Mouse (Mus musculus): ENCODE measurements around the gene Otos. TPM values are rescaled to one million over a fixed set of nuclear protein-coding genes. Genes with fewer than 3 reads are reported as not detected.

The Otos gene
- polyA plus RNA-seq, 1 experiment from 2014 or later, result 0.35 TPM

DNA sequence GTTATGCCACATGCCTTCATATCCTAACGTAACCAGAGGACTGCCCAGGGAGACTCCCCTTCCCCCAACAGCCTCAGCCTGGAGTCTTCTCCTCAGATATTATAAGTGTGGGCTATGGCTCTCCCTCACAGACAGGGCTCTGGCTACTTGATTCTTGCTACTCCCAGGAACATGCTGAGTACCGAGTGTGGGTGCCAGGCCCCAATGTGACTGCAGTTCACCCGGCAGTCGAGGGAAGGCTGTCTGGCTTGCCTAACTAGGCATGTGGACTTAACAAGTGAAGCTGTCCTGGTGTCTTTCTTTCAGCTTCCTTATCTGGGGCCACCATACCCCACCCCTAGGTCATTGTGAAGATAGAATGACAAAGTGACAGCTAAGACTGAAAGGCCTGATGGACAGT, 5.0 kb downstream of the Otos start:
- 82% methylated on average over 4 of the region's 4 CpGs for WGBS
- peaks cover 32% of the 10 kb centered on the region for H3K4me1 ChIP-seq
- H3K4me3 ChIP-seq, result no peak overlapping the region
- H3K36me3 ChIP-seq (replicated peaks), result 0 out of 2 replicates have a peak, but pooled peaks cover 5% of the 10 kb centered on the region
- H3K9me3 ChIP-seq, result no peaks in the 10 kb centered on the region
- no peak overlapping the region for H3K9ac ChIP-seq
- H3K4me2 ChIP-seq, result no peak overlapping the region
- H3K27me3 ChIP-seq (replicated peaks), result 0 out of 2 replicates have a peak, but pooled peaks cover 3% of the 10 kb centered on the region
- no peak overlapping the region for H3K27ac ChIP-seq
- no peak for ATAC-seq (replicated peaks)

DNA sequence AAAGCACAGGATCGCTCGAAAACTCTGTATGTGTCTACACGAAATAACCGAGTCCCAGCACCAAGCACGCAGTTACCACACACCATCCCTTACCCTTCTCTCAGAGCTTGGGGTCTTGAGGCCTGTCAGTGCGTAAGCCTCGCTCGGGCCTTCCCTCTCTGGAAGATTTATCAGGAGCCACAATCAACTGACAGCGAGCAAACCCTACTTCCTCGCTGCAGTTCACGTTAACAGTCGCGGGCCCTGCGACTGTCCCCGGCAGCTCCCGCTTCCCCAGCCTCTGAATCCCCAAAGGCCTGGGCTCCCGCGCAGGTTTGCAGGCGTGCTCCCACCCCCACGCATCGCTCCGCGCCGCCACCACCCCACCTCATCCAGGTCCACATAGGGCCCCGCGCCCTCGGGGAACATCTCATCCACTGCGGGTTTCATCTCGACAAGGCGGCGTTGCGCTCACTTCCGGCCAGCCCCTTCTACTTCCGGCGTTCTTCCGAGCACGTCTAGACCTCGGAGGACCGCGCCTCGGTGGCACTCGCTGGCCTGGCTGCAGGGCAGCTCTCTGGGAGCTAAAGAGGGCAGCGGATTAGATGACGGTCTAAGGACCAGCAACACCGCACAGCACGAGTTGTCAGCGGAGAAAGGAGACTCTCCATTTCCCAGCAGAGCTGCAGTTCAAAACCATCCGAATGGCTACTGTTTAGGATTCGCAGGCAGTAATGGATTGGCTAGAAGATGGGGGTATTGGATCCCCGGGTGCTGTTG, 6.9 kb downstream of the Otos start, which contains the start of gene Cops9:
TSS of gene Cops9 (minus strand) at position 472 of the 759 bp plus-strand sequence.
- H3K9me3 ChIP-seq, result no peaks in the 10 kb centered on the region
- H3K36me3 ChIP-seq (replicated peaks), result peaks cover 9% of the 10 kb centered on the region; the same call in 1 of the 2 replicates
- H3K4me3 ChIP-seq, result peak within 1 kb of the TSS; percentile 63
- peak; percentile 95 for ATAC-seq (replicated peaks)
- H3K4me1 ChIP-seq, result peaks cover 28% of the 10 kb centered on the region
- 2% methylated on average over 50 of the region's 50 CpGs for WGBS
- peak within 1 kb of the TSS; percentile 78 for H3K27ac ChIP-seq
- H3K27me3 ChIP-seq (replicated peaks), result no peaks in the 10 kb centered on the region
- peak within 1 kb of the TSS; percentile 91 for H3K4me2 ChIP-seq
- H3K9ac ChIP-seq, result peak within 1 kb of the TSS; percentile 80

DNA sequence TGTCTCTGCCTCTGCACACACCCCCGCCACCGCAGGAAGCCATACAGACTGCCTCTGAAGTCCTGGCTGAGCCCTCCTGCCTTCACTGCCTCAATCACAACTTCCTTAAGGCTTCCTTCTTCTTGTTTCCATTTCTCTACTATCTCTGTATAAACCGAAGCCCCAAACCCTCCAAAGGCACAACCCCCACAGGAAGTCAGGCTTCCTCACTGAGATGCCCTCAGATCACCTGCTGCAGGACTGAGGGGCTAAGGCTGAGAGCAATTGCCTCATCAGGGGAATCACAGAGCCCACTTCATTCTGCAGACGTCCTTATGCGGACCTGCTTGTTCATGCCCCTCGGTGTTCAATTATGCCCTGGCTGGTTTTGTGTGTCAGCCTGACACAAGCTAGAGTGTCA, 8.2 kb downstream of the Otos start:
- WGBS, result 88% methylated on average over 6 of the region's 6 CpGs

DNA sequence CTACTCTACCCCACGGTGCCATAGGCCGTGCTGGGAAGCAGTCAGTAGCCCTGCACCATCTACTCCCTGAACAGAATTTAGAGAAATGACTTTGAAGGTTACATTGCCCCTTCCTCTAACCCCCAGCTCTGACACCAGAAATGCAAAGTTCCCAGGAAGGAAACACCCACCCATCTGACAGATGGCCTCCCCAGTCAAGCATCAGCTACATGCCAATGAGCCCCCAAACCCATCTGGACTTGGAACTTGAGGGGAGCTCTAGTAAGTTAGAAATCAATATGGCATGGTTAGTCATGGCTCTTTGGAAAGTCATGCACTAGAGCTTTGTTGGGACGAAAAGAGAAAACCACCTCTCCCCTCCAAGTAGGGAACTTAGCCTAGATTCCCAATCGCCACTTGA, 9.9 kb downstream of the Otos start:
- no peak overlapping the region for H3K4me2 ChIP-seq
- H3K27me3 ChIP-seq (replicated peaks), result no peaks in the 10 kb centered on the region
- no peak overlapping the region for H3K4me3 ChIP-seq
- no peaks in the 10 kb centered on the region for H3K9me3 ChIP-seq
- no peak for ATAC-seq (replicated peaks)
- no peak overlapping the region for H3K27ac ChIP-seq
- peaks cover 19% of the 10 kb centered on the region; the same call in 1 of the 2 replicates for H3K36me3 ChIP-seq (replicated peaks)
- WGBS, result 96% methylated on average over 4 of the region's 4 CpGs
- H3K9ac ChIP-seq, result no peak overlapping the region
- peaks cover 28% of the 10 kb centered on the region for H3K4me1 ChIP-seq

More for the DNA sequence above, 8.2 kb downstream of the Otos start:
- Histone ChIP-seq H3K4me1 (peaks cover 28% of the 10 kb centered on the region), H3K4me3 (peak overlapping the region; percentile 63), H3K9me3 (no peaks in the 10 kb centered on the region), H3K9ac (0 out of 2 replicates have a peak overlapping the region, but pooled peaks have one; percentile 80), H3K27me3 (replicated peaks) (no peaks in the 10 kb centered on the region), H3K4me2 (peak overlapping the region; percentile 91), H3K36me3 (replicated peaks) (peaks cover 19% of the 10 kb centered on the region; the same call in 1 of the 2 replicates), H3K27ac (no peak overlapping the region)
- no peak for ATAC-seq (replicated peaks)

DNA sequence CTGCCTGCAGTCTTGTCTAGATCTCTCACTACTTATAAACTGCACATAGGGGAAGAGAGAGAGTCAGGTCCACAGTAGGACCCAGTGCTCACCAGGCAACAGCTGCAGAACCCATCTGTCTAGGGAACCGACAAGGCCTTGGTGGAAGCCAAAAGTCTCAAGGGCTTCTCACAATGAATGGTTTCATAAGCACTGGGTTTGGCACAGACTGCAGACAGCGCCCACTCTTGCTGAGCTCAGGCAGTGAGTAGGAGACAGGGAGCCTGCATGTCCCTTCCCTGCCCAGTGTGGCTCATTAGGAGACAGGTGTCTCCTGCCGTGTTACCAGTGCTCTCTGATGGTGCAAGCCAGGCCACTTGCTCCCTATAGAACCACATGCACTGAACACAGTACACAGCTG, 10.5 kb downstream of the Otos start:
- Histone ChIP-seq H3K4me1 (peaks cover 28% of the 10 kb centered on the region), H3K4me3 (no peak overlapping the region), H3K9me3 (no peaks in the 10 kb centered on the region), H3K4me2 (no peak overlapping the region), H3K27me3 (replicated peaks) (no peaks in the 10 kb centered on the region), H3K9ac (no peak overlapping the region), H3K27ac (no peak overlapping the region), H3K36me3 (replicated peaks) (peaks cover 19% of the 10 kb centered on the region; the same call in 1 of the 2 replicates)
- WGBS, result 97% methylated on average over 3 of the region's 3 CpGs
- no peak for ATAC-seq (replicated peaks)

DNA sequence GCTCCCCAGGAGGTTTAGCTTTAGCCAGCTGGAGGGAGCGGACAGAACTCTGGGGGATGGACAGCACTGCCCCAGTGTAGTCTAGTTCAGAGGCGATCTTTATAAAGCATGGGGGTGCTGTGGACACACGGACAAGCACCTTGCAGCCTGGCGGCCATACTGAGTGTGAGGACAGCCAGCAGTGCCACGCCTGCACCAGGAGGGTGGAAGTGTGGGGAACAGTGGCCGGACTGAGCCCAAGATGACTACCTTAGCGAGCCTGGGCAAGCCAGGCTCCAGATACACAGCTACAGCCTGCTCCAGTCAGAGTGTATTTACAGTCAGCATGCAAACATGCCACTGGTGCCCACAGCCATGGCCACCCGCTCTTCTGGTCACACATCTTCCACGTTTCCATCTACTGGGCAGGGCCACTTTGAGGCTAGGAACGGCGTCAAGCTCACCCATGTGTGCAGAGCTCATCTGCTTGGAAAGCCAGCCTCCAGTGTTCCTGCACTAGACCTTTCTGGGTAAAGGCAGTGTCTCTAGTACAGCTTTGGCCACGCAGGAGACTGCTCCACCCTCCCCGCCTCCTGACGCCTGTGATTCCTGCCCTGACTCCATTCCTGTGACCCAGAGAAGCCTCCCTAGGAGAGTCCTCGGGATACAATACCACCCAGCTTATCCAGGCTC, 11.0 kb downstream of the Otos start:
- Histone ChIP-seq H3K27me3 (replicated peaks) (no peaks in the 10 kb centered on the region), H3K36me3 (replicated peaks) (peaks cover 19% of the 10 kb centered on the region; the same call in 1 of the 2 replicates), H3K9ac (no peak overlapping the region), H3K4me2 (no peak overlapping the region), H3K4me1 (peaks cover 26% of the 10 kb centered on the region), H3K27ac (no peak overlapping the region), H3K4me3 (no peak overlapping the region), H3K9me3 (no peaks in the 10 kb centered on the region)
- no peak for ATAC-seq (replicated peaks)
- 95% methylated on average over 15 of the region's 15 CpGs for WGBS

DNA sequence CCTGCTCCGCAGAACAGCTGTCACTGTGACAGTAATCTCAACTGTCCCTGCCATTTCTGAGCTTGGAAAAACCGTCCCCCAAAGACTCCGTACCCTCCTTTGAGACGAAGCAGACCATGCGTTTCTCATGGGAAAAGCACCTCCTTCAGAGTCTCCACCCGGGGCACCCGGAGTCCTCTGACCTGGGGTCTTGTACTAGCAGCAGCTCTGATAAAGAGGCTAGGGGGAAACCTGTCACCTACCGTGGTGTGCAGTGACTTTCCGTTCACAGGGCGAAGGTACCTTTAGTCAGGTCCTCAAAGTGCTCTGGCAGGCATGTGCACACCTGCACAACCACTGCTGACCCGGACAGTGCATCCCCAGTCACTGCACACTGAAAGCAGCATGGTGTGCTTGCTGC, 12.0 kb downstream of the Otos start:
- no peak overlapping the region for H3K4me2 ChIP-seq
- H3K9me3 ChIP-seq, result no peaks in the 10 kb centered on the region
- H3K27me3 ChIP-seq (replicated peaks), result no peaks in the 10 kb centered on the region
- H3K36me3 ChIP-seq (replicated peaks), result peaks cover 19% of the 10 kb centered on the region; the same call in 1 of the 2 replicates
- no peak overlapping the region for H3K4me3 ChIP-seq
- no peak overlapping the region for H3K27ac ChIP-seq
- no peak for ATAC-seq (replicated peaks)
- H3K9ac ChIP-seq, result no peak overlapping the region
- 93% methylated on average over 11 of the region's 11 CpGs for WGBS
- H3K4me1 ChIP-seq, result peaks cover 22% of the 10 kb centered on the region

DNA sequence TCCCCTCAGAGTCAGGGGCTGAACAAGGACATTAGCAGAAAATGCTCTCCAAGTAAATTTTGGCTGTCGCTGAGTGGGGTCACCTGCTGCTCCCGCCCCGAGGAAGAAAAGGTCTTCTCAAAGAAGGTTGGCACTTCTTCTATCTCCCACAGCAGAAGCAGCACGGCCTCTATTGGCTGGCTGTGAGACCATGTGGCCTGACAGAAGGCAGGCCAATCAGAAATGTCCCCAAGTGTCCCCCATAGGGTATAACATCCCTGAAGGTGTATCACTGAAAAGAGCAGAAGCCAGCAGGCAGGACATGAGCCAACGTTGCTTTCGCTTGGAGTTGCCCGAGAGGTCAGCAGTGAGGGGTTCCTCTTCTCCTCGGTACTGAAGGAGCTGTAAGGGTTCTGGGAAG, 12.6 kb downstream of the Otos start:
- Histone ChIP-seq H3K27me3 (replicated peaks) (no peaks in the 10 kb centered on the region), H3K36me3 (replicated peaks) (peaks cover 19% of the 10 kb centered on the region; the same call in 1 of the 2 replicates), H3K4me3 (no peak overlapping the region), H3K9me3 (no peaks in the 10 kb centered on the region), H3K4me1 (peaks cover 20% of the 10 kb centered on the region), H3K9ac (no peak overlapping the region), H3K27ac (no peak overlapping the region), H3K4me2 (no peak overlapping the region)
- 88% methylated on average over 8 of the region's 8 CpGs for WGBS
- ATAC-seq (replicated peaks), result no peak

DNA sequence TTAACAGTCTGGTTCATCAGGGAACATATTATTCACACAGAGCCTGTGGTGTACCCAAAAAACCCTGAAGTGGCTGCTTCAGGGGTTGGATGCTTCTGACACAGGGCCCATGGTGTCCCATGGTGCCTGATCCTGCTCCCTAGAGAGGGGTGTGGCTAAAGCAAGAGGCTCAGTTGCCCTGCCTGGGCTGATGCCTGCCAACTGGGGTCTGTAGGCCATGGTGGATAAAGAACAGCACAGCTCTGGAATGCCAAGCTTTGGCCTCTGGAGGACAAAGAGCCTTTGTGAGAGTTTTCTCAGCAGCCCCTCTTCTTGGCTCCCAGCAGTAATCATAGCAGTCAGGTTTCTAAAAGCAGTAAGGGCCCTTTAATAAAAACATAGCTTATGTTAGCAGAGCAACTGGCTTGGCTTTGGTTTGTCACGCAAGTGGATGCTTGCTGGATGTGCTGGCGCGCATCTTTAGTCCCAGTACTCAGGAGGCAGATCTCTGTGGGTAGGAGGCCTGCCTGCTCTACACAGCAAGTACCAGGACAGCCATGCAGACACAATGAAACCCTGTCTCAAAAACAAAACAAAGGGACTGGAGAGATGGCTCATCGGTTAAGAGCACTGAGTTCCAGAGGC, 13.6 kb downstream of the Otos start:
- Histone ChIP-seq H3K27me3 (replicated peaks) (no peaks in the 10 kb centered on the region), H3K27ac (peak overlapping the region; percentile 26; the same call in 1 of the 2 replicates), H3K4me2 (no peak overlapping the region), H3K9me3 (no peaks in the 10 kb centered on the region), H3K36me3 (replicated peaks) (peaks cover 19% of the 10 kb centered on the region; the same call in 1 of the 2 replicates), H3K9ac (no peak overlapping the region), H3K4me1 (peaks cover 11% of the 10 kb centered on the region), H3K4me3 (no peak overlapping the region)
- peak; percentile 51; the same call in 1 of the 2 replicates for ATAC-seq (replicated peaks)
- WGBS, result 64% methylated on average over 4 of the region's 4 CpGs

DNA sequence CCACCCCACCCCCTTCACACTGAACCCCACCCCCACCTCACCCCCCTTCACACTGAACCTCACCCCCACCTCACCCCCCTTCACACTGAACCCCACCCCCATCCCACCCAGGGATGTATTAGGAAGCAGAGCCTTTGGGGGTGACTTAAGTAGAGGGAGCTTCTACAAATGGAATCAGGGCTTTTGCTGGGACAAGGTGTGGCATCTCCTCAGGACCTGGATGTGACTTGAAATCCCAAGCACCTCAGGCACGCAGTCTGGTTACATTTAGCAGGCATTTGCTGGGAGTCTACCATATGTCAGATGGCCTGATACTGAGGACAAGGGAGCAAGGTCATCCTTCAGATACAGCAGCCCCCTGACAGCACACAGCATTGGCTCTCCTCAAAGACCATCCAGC, 14.1 kb downstream of the Otos start:
- no peaks in the 10 kb centered on the region for H3K27me3 ChIP-seq (replicated peaks)
- no peak overlapping the region for H3K27ac ChIP-seq
- H3K36me3 ChIP-seq (replicated peaks), result peaks cover 19% of the 10 kb centered on the region; the same call in 1 of the 2 replicates
- H3K4me1 ChIP-seq, result peaks cover 6% of the 10 kb centered on the region; the same call in 1 of the 2 replicates
- H3K9me3 ChIP-seq, result no peaks in the 10 kb centered on the region
- 77% methylated on average over 1 of the region's 1 CpGs for WGBS
- no peak for ATAC-seq (replicated peaks)
- no peak overlapping the region for H3K9ac ChIP-seq
- no peak overlapping the region for H3K4me2 ChIP-seq
- H3K4me3 ChIP-seq, result no peak overlapping the region

DNA sequence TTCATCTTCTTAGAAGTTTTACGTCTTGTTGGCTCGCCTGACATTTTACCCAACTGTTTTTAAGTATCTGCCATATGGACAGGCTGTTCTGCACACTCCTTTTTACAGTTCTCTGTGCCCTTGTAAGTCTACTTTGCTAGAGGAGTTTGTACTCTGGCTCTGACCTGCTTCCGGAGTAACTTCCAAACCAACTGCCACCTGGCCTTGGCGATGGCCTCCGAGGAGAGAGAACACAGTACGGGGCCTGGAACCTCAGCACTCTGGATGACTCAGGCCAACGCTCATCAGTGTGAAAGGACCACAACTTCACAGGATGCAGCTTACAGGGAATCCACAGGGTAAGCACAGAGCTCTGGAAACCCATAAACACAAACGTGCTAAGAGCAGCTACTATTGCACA, 14.9 kb downstream of the Otos start:
- no peak overlapping the region for H3K4me3 ChIP-seq
- H3K9me3 ChIP-seq, result no peaks in the 10 kb centered on the region
- no peaks in the 10 kb centered on the region for H3K27me3 ChIP-seq (replicated peaks)
- ATAC-seq (replicated peaks), result no peak
- H3K27ac ChIP-seq, result no peak overlapping the region
- H3K36me3 ChIP-seq (replicated peaks), result peaks cover 15% of the 10 kb centered on the region; the same call in 1 of the 2 replicates
- no peak overlapping the region for H3K9ac ChIP-seq
- WGBS, result 90% methylated on average over 8 of the region's 8 CpGs
- no peak overlapping the region for H3K4me2 ChIP-seq
- no peaks in the 10 kb centered on the region for H3K4me1 ChIP-seq

DNA sequence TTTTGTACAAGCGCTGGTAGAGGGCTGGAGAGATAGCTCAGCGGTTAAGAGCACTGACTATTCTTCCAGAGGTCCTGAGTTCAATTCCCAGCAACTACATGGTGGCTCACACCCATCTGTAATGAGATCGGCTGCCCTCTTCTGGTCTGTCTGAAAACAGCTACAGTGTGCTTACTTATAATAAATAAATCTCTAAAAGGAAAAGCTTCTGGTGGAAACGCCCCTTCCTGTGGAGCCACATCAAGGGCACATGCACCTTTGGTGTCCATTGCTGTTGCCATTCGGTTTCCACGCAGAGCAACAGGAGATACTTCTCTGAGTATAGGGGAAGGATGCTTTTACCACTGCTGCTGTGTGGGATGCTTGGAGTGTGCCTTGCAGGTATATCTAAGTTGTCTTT, 15.7 kb downstream of the Otos start:
- WGBS, result 77% methylated on average over 6 of the region's 6 CpGs
- H3K9ac ChIP-seq, result no peak overlapping the region
- H3K27me3 ChIP-seq (replicated peaks), result no peaks in the 10 kb centered on the region
- H3K9me3 ChIP-seq, result no peaks in the 10 kb centered on the region
- H3K27ac ChIP-seq, result no peak overlapping the region
- no peak overlapping the region for H3K4me3 ChIP-seq
- no peaks in the 10 kb centered on the region for H3K4me1 ChIP-seq
- no peak overlapping the region for H3K4me2 ChIP-seq
- no peak for ATAC-seq (replicated peaks)
- peaks cover 14% of the 10 kb centered on the region; the same call in 1 of the 2 replicates for H3K36me3 ChIP-seq (replicated peaks)
